23 mouse cellular contexts compared by ENCODE assay signal in genomic region chr16:91119879-91120278, GRCm38 (mm10). TPM values are rescaled to one million over a fixed set of nuclear protein-coding genes. Genes with fewer than 3 reads are reported as not detected.
"Had no signal": no experiment of that assay in that cellular context is flagged by ENCODE, and none has a peak within 500 bp of the region (broad histone marks: within the 10 kb centered on the region; RNA-seq: fewer than 3 reads in every experiment).

No protein-coding gene starts in this region.

- H3K4me1 ChIP-seq: limb, embryonic 12.5 days; limb, embryonic 15.5 days; neural tube, embryonic 13.5 days; stomach, embryonic 15.5 days had no signal

- H3K4me3 ChIP-seq: layer of hippocampus, adult 2 months; left cerebral cortex, adult 2 months; limb, embryonic 12.5 days; limb, embryonic 15.5 days; midbrain, embryonic 13.5 days; myocyte; neural tube, embryonic 13.5 days; stomach, embryonic 15.5 days had no signal

- H3K9ac ChIP-seq: limb, embryonic 12.5 days; limb, embryonic 15.5 days; liver, embryonic 14.5 days; liver, postnatal 0 days; lung, embryonic 14.5 days; midbrain, embryonic 13.5 days; neural tube, embryonic 13.5 days; stomach, embryonic 15.5 days had no signal

- H3K27ac ChIP-seq: kidney, postnatal 0 days; layer of hippocampus, adult 2 months; left cerebral cortex, adult 2 months; limb, embryonic 12.5 days; limb, embryonic 15.5 days; liver, embryonic 14.5 days; macrophage; midbrain, embryonic 13.5 days; neural tube, embryonic 13.5 days; stomach, embryonic 15.5 days had no signal

- H3K4me2 ChIP-seq: limb, embryonic 12.5 days; limb, embryonic 15.5 days; liver, embryonic 11.5 days; lung, embryonic 14.5 days; midbrain, embryonic 13.5 days; neural tube, embryonic 13.5 days; stomach, embryonic 15.5 days had no signal

- H3K9me3 ChIP-seq: limb, embryonic 12.5 days; limb, embryonic 15.5 days; midbrain, embryonic 13.5 days; neural tube, embryonic 13.5 days; stomach, embryonic 15.5 days had no signal

- DNase-seq: kidney, postnatal 25 days; layer of hippocampus, adult 9-11 months; left cerebral cortex, postnatal 4 days; liver, postnatal 0 days; lung, embryonic 14.5 days; right cerebral cortex, postnatal 25 days; spleen, adult 18-20 months; thymus, postnatal 25 days had no signal

- H3K27me3 ChIP-seq: limb, embryonic 15.5 days; stomach, embryonic 15.5 days had no signal

- H3K36me3 ChIP-seq: limb, embryonic 12.5 days; limb, embryonic 15.5 days; midbrain, embryonic 13.5 days; neural tube, embryonic 13.5 days; stomach, embryonic 15.5 days had no signal

- ATAC-seq: liver, postnatal 0 days; lung, postnatal 0 days; midbrain, embryonic 13.5 days; midbrain, embryonic 16.5 days had no signal

RNA-seq across cellular contexts. Expression of gene 4932438H23Rik, which starts 25.0 kb away (rescaled TPM):
- total RNA-seq: monocyte, adult 5-6 weeks had no signal
- polyA plus RNA-seq: limb, embryonic 12.5 days; liver, embryonic 11.5 days; liver, embryonic 14.5 days; liver, postnatal 0 days had no signal
